Mouse (Mus musculus): ENCODE data around the gene Arl6ip5. TPM values are rescaled to one million over a fixed set of nuclear protein-coding genes. Genes with fewer than 3 reads are reported as not detected.
"Not testable (repeated sequence)": the region's sequence is repeated elsewhere in the genome, so short reads cannot be mapped to it uniquely, and the experiment has no call there.

Arl6ip5 gene
- total RNA-seq, 2 experiments from 2014 or later = 117 to 173 TPM

DNA sequence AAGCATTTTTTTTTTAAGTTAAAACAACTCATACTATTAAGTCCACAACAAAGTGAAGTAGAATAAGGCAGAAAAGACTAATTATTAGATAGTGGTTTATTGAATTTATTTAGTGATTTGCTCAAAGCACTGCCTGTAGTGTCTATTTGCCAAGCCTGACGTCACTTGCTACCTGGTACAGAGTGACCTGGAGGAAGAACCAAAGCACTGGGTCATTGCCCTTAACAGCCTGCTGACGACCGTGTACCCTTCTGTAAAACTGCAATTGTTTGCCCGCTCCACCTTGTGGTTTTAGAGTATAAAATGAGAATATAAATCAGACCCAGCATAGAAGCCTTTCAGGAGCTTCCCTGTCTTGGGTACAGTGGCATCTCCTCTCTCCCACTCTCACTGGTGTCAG, 51.7 kb downstream of the Arl6ip5 start:
- Histone ChIP-seq H3K4me3 (no peak overlapping the region), H3K27ac (no peak overlapping the region)
- DNase-seq = no peak
- no peak for TF ChIP-seq CTCF (IDR thresholded peaks at IDR 0.05)
- intact Hi-C loops (cut with DNase I) = no loop called here

DNA sequence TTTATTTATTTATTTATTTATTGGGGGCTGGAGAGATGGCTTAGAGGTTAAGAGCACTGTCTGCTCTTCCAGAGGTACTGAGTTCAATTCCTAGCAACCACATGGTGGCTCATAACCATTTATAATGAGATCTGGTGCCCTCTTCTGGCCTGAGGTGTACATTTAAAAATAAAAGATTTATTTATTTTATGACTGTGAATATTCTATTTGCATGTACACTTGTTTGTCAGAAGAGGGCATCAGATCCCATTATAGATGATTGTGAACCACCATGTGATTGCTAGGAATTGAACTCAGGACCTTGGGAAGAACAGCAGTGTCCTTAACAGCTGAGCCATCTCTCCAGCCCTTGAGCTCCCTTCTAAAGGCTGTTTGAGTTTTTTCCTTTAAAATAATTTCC, 53.3 kb downstream of the Arl6ip5 start:
- peak; percentile 37; the same call in 1 of the 2 replicates for TF ChIP-seq CTCF (IDR thresholded peaks at IDR 0.05)
- intact Hi-C loops (cut with DNase I); H3K4me3 ChIP-seq; H3K27ac ChIP-seq; DNase-seq: not testable (repeated sequence)

DNA sequence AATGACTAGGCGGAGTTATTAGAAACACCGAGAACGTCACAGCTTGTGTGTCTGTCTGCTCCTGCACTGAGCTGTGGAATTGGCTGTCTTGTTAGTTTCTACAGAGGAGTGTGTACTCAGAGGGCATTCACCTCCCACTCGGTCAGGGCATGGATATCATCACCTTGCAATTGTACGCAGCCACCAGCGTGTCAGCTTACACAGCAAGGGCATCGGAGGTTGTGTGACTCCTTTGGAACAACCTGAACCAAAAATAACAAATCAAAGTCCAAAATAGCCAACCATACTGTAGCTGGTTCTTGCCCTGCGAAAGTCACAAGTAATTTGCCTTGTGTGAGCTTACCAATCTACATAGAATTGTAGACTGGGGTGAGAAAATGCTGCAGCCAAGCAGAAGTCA, 54.8 kb downstream of the Arl6ip5 start:
- intact Hi-C loops (cut with DNase I) = no loop called here
- DNase-seq = peak; percentile 49
- Histone ChIP-seq H3K4me3 (peak overlapping the region; percentile 5; the same call in 1 of the 2 replicates), H3K27ac (peak overlapping the region; percentile 84)
- TF ChIP-seq CTCF (IDR thresholded peaks at IDR 0.05) = no peak

DNA sequence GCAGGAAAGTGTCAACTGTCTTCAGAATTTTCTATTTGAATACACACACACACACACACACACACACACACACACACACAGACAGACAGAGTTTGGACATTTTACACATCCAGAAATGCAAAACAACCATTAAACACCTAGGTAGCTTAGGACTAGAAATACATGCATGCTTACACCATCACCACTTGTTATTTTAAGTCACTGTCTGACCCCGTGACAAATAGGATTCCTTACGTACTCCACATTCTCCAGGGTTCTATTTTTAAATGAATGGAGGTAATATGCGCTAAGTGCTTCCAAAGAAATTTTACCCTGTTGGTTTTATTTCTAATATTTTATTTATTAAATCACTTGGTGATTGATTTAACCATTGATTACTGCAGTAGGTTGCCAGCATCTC, 55.2 kb downstream of the Arl6ip5 start:
- no peak for TF ChIP-seq CTCF (IDR thresholded peaks at IDR 0.05)
- Histone ChIP-seq H3K4me3 (no peak overlapping the region; the same call in 1 of the 2 replicates), H3K27ac (peak overlapping the region; percentile 84)
- DNase-seq = no peak
- intact Hi-C loops (cut with DNase I) = no loop called here

GRCm38 (mm10) chr6:97266661-97267060, 56.2 kb downstream of the Arl6ip5 start:
- DNase-seq = peak; percentile 51
- no peak for TF ChIP-seq CTCF (IDR thresholded peaks at IDR 0.05)
- Histone ChIP-seq H3K4me3 (no peak overlapping the region), H3K27ac (peak overlapping the region; percentile 84)
- intact Hi-C loops (cut with DNase I) = no loop called here

DNA sequence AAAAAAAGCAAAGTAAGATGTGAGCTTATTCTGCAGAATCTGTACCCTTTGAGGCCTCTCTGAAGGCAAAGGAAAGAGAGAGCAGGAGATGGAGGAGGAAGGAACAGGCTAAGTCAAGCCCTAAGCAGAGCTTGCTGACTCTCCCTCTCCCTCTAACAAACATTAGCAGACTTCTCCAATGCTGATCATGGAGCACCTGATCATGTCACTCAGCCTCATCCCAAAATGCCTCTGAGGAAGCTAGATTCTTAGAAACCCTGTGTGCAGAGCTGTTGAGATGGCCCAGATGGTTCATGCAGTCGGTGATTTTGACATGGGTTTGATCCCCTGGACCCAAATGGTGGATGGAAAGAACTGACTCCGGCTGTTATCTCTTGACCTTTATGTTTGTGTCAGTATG, 56.6 kb downstream of the Arl6ip5 start:
- intact Hi-C loops (cut with DNase I) = no loop called here
- TF ChIP-seq CTCF (IDR thresholded peaks at IDR 0.05) = no peak
- Histone ChIP-seq H3K27ac (0 out of 2 replicates have a peak overlapping the region, but pooled peaks have one; percentile 10), H3K4me3 (no peak overlapping the region)
- DNase-seq = no peak

DNA sequence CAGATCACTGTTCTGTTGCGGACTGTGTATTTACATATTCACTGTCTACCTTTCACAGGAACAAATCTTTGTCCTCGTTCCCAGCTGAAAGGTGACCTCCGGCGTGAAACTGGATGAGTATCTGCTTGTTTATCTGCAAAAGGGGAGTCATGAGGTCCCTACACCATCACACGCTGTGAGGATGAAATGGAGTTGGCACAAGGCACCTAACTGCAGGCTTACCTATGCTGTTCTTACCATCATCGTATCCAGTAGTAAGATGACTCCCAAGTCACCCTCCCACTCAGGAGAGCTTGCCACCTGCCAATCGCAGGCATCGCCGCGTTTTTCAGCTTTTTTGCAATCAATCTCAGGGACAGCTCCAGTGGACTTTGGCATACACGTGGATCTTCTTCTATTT, 59.1 kb downstream of the Arl6ip5 start:
- 0 out of 2 replicates have a peak overlapping the region, but pooled peaks have one; percentile 4 for H3K27ac ChIP-seq
- no peak for TF ChIP-seq CTCF (IDR thresholded peaks at IDR 0.05)

GRCm38 (mm10) chr6:97272349-97272748, 61.9 kb downstream of the Arl6ip5 start:
- TF ChIP-seq CTCF (IDR thresholded peaks at IDR 0.05) = no peak
- peak overlapping the region; percentile 40; the same call in 1 of the 2 replicates for H3K27ac ChIP-seq
- intact Hi-C loops (cut with DNase I) = no loop called here
- no peak for DNase-seq
- H3K4me3 ChIP-seq = no peak overlapping the region

More for the DNA sequence above, 59.1 kb downstream of the Arl6ip5 start:
- H3K4me3 ChIP-seq = no peak overlapping the region
- no peak for DNase-seq
- intact Hi-C loops (cut with DNase I) = no loop called here

- Histone ChIP-seq H3K4me3 (no peak overlapping the region), H3K27ac (peak overlapping the region; percentile 43)
- TF ChIP-seq CTCF (IDR thresholded peaks at IDR 0.05) = no peak
- no peak for DNase-seq
- intact Hi-C loops (cut with DNase I) = no loop called here
Measured at GRCm38 (mm10) chr6:97273058-97273710, 62.7 kb downstream of the Arl6ip5 start.

DNA sequence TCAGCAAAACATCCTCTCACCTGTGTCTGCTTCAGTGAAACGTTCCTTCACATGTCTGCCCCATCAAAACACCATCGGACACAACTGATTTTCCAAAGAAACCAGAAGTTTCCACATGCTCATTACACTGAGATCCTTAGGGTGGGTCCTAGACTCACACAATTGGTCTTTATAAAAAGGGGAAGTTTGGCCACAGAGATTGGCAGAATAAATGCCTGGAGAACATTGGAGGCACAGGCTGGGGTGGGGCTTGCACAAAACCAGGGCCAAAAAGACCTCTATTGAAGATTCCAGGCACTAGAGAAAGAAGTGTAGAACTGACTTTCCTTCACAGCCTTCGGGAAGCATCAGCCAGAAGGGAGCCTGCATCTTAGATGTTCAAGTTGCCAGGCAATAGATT, 63.3 kb downstream of the Arl6ip5 start:
- Histone ChIP-seq H3K27ac (no peak overlapping the region), H3K4me3 (no peak overlapping the region)
- no peak for DNase-seq
- intact Hi-C loops (cut with DNase I) = no loop called here
- no peak for TF ChIP-seq CTCF (IDR thresholded peaks at IDR 0.05)

DNA sequence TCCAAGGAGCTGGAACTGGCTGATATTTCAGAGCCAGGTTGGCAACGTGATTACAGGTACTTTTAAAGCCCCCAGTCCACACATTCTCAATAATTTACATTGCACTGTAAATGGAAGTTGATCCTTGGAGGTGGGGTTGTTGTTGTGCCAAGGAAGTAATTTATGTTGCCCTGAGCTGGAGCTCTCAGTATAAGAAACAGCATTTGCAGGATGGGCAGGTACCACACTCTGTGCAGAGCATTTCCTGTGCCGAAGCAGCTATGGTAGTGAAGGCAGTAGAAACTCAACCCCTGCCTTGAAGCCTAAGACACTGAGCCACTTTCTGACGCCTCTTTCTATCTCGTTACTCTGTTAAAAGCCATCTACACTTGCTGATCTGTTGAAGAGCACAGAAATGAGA, 65.3 kb downstream of the Arl6ip5 start:
- TF ChIP-seq CTCF (IDR thresholded peaks at IDR 0.05) = no peak
- DNase-seq = no peak
- intact Hi-C loops (cut with DNase I) = loop anchor here (5.0 kb wide), 1 partner anchor 37 kb away; no protein-coding TSS in a partner anchor
- Histone ChIP-seq H3K27ac (peak overlapping the region; percentile 81), H3K4me3 (peak overlapping the region; percentile 60)

DNA sequence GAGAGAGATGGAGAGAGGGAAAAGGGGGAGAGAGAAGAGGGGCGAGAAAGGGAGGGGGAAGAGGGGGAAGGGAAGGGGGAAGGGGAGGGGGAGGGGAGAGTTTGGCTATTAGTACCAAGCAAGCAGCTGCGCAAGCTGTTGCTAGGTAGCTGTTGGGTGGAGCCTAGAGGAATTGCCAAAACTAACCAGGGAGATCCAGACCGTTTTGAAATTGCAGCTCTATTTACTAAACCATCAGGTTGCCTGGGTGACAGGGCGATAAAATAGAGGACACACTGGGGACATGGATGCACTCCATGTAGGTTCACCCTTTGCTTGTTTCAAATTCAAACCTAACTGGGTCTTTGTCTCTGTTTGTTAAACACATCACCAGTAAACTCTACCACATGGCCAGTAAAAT, 65.9 kb downstream of the Arl6ip5 start:
- peak; percentile 72 for DNase-seq

DNA sequence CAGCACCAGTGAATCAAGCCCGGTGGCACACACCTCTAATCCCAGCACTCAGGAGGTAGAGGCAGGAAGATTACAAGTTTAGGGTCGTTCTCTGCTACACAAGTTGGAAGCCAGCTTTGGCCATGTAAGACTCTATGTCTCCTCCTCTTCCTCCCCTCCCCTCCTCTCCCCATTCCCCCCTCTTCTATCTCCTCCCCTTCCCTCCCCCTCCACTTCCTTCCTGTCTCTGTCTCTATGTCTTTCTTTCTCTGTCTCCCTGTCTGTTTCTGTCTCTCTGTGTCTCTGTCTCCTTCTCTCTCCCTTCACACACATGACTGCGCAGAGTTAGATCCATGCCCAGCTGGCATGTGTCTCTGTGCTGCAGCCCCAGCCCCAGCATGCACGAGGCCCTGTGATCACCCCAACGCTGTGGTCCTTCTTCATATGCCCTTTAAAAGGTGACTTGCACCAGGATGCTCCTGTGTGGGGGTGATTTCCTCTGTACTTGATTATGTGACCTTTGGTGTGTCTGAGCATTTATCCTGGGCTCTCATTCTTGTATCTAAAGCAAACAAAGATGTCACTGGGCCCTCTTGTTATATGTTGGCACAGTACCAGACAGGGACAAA, 66.5 kb downstream of the Arl6ip5 start:
- Histone ChIP-seq H3K4me3 (peak overlapping the region; percentile 60), H3K27ac (peak overlapping the region; percentile 81)
- no peak for TF ChIP-seq CTCF (IDR thresholded peaks at IDR 0.05)
- intact Hi-C loops (cut with DNase I) = loop anchor here (5.0 kb wide), 1 partner anchor 35 kb away; no protein-coding TSS in a partner anchor
- DNase-seq = no peak

More for the DNA sequence above, 65.9 kb downstream of the Arl6ip5 start:
- no peak for TF ChIP-seq CTCF (IDR thresholded peaks at IDR 0.05)
- H3K27ac ChIP-seq = peak overlapping the region; percentile 81
- peak overlapping the region; percentile 60 for H3K4me3 ChIP-seq
- intact Hi-C loops (cut with DNase I) = loop anchor here (5.0 kb wide), 1 partner anchor 36 kb away; no protein-coding TSS in a partner anchor

Measured in gastrocnemius, adult 2 months (tissue).